Mouse (Mus musculus): ENCODE results near the gene Ddhd1. TPM values are rescaled to one million over a fixed set of nuclear protein-coding genes. Genes with fewer than 3 reads are reported as not detected.

Ddhd1 gene
- 14.1 and 20.3 TPM in 2 replicates for polyA plus RNA-seq (2012; rRNA removed; ENCODE audit: low replicate concordance)

DNA sequence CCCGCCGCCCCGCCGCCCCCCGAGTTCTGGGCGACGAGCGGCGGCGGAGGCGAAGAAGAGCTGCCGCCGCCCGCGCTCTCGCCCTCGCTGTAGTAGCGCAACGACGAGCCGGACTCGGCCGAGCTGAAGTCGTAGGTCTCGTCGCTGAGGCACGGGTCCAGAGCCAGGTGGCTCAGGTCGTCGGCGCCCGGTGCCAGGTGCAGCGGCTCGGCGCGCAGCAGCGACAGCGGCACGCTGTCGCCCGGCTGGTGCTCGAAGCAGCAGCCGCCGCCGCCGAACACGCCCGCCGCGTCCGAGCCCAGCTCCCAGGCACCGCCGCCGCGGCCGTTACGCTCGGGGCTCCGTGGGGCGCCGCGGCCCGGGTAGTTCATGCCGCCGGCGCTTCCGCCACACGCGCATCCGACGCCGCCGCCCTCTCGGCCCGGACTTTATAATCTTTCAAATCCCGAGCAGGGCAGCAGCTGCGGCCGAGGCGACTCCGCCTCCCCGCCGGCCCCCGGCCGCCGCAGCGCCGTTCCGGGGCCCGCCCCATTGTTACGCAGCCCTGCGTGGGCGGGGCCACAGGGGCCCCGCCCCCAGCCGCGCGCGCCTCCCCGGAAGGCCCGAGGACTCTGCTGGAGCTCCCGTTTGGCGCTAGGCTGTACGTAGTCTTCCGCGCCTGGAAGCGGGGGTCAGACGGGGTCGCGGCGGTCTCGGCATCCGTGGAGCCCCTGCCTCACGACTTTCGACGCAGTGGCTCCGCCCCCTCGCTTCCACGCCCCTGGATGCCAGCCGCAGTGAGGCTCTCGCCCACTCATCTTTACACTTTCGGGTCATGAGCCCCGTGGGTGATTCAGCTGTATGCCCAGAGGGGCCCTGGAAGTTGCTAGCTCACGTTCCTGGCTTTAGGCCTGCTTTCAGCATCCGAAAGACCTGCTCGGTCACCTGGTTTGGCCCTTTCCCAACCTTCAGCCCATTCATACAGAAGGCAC is at the start of gene Ddhd1:
TSS of gene Ddhd1 (minus strand) at position 503 of the 971 bp plus-strand sequence.

Other genes starting within 250 kb of the Ddhd1 start
- 26.8 and 67.7 TPM in 2 replicates for gene Fermt2, start 128.0 kb downstream of the Ddhd1 start, polyA plus RNA-seq (2012; rRNA removed; ENCODE audit: low replicate concordance)